Mouse (Mus musculus) lung, postnatal 0 days (tissue): ENCODE data around the gene Vcl. TPM values are rescaled to one million over a fixed set of nuclear protein-coding genes. Genes with fewer than 3 reads are reported as not detected.
A peak's percentile ranks its signal among the peaks of the same experiment; 100 is the strongest.

ENCODE experiments used
- ATAC-seq: fragments of 200-750 bp; cut with Nextera tagmentation; 2 replicates; pipeline ENCODE4 v1.8.0; 2017; ENCODE audit warnings: moderate library complexity
- DNase-seq: peaks from one replicate; pipeline ENCODE4 v3.0.0-alpha.2; 2016; ENCODE audit warnings: low spot score
- H3K27ac ChIP-seq: fragments of 300-500 bp; sonication (generic); 2 replicates; pipeline ENCODE4 v1.5.1; 2014; ENCODE audit warnings: antibody characterized with exemption, mild to moderate bottlenecking, low read length, mixed read lengths
- H3K27me3 ChIP-seq: fragments of 300-500 bp; sonication (generic); replicated peaks from 2 replicates; pipeline ENCODE4 v1.6.1; 2014; ENCODE audit warnings: low read length, mixed read lengths; ENCODE audit not compliant: insufficient read depth
- H3K36me3 ChIP-seq: fragments of 300-500 bp; sonication (generic); 2 replicates; pipeline ENCODE4 v1.6.1; 2014; ENCODE audit warnings: low read length, mixed read lengths; ENCODE audit not compliant: insufficient read depth
- H3K4me1 ChIP-seq: fragments of 300-500 bp; sonication (generic); 2 replicates; pipeline ENCODE4 v1.6.1; 2014; ENCODE audit warnings: antibody characterized with exemption, low read depth, low read length, mixed read lengths; ENCODE audit not compliant: insufficient read depth
- H3K4me2 ChIP-seq: fragments of 300-500 bp; sonication (generic); replicated peaks from 2 replicates; pipeline ENCODE4 v1.6.1; 2014; ENCODE audit warnings: low read depth, mild to moderate bottlenecking, low read length, moderate library complexity, mixed read lengths
- H3K4me3 ChIP-seq: fragments of 300-500 bp; sonication (generic); 2 replicates; pipeline ENCODE4 v1.5.1; 2014; ENCODE audit warnings: low read depth, low read length
- H3K9ac ChIP-seq: fragments of 300-500 bp; sonication (generic); replicated peaks from 2 replicates; pipeline ENCODE4 v1.6.1; 2014; ENCODE audit warnings: low read depth, mild to moderate bottlenecking
- H3K9me3 ChIP-seq: fragments of 300-500 bp; sonication (generic); 2 replicates; pipeline ENCODE4 v1.6.1; 2016; ENCODE audit warnings: low read length, mixed read lengths
- CTCF ChIP-seq: IDR thresholded peaks from 2 replicates; pipeline ENCODE4 v1.5.1; 2016; ENCODE audit warnings: antibody characterized with exemption, mild to moderate bottlenecking
- EP300 ChIP-seq: IDR thresholded peaks from 2 replicates; pipeline ENCODE4 v1.6.1; 2016; ENCODE audit warnings: antibody characterized with exemption, mild to moderate bottlenecking, control low read depth
- WGBS: fragments of 180-500 bp; shearing (Covaris S2); extraction: QIAGEN DNeasy Blood & Tissue Kit; methylation state at CpG from one replicate; pipeline ENCODE4 v1.1.7; 2014; 5-methylcytosine and 5-hydroxymethylcytosine counted together
- polyA plus RNA-seq: library from polyadenylated mRNA; unstranded; fragments of >200 nt; fragmentation: Nextera tagmentation; extraction: Ambion mirVana; gene quantifications from 2 replicates; pipeline ENCODE4 v1.2.1, GENCODE M21; 2015

The Vcl gene
- polyA plus RNA-seq, 1 experiment from 2014 or later, result 42.8 TPM

DNA sequence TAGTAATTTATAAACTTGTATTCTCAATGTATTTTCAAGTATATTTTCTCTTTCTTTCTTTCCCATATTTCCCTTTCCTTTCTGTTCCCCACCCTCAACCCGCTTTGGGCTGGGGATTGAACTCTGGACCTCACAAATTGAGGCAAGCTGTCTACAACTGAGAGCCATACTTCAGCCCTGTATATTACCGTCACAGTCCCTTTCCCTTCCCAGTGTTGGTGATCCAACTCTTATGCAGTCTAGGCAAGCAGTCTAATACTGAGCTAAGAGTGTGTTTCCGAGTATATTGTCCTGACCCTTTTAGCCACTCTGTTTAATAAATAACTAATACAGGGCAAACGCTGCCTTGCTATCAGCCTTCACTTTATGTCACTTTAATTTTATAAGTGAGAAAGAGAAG lies 70.4 kb downstream of the Vcl start:
- no peak overlapping the region for H3K4me3 ChIP-seq
- ATAC-seq (no peak), DNase-seq (no peak)
- no peak for TF ChIP-seq EP300
- TF ChIP-seq CTCF, result no peak
- H3K27ac ChIP-seq, result no peak overlapping the region
- 68% methylated on average over 4 of the region's 4 CpGs for WGBS
- no peaks in the 10 kb centered on the region for H3K4me1 ChIP-seq
- no peak overlapping the region for H3K4me2 ChIP-seq
- H3K9ac ChIP-seq, result no peak overlapping the region
- no peaks in the 10 kb centered on the region for H3K27me3 ChIP-seq
- H3K9me3 ChIP-seq, result no peaks in the 10 kb centered on the region
- peaks cover 28% of the 10 kb centered on the region; the same call in 1 of the 2 replicates for H3K36me3 ChIP-seq

DNA sequence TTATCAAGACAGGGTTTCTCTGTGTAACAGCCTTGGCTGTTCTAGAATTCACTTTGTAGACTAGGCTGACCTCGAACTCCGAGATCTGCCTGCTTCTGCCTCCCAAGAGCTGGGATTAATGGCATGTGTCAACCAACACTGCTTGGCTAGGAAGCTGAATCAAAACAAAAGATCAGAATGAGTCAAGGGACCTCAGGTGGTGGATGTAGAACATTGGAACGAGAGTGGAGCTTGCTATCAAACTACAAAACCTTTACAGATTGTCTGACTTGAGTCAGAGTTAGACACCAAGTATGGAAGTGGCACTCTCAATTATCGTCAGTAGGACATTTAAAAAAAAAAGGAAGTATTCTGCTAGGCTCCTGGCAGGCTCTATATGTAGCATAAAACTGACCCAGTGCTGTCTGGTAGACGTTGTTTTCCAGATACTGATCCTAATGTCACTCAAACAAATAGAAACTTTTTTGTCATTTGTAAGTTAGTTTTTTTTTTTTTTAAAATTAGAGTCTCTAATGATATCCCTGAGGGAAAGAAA lies 84.7 kb downstream of the Vcl start:
- H3K4me1 ChIP-seq, result no peaks in the 10 kb centered on the region
- no peak for DNase-seq
- H3K27me3 ChIP-seq, result no peaks in the 10 kb centered on the region
- no peak overlapping the region for H3K27ac ChIP-seq
- no peak for ATAC-seq
- no peak overlapping the region for H3K4me3 ChIP-seq
- no peak overlapping the region for H3K9ac ChIP-seq
- H3K9me3 ChIP-seq, result no peaks in the 10 kb centered on the region
- TF ChIP-seq EP300 (no peak), CTCF (no peak)
- no peak overlapping the region for H3K4me2 ChIP-seq
- 74% methylated on average over 5 of the region's 5 CpGs for WGBS
- peaks cover 27% of the 10 kb centered on the region; the same call in 1 of the 2 replicates for H3K36me3 ChIP-seq

- Histone ChIP-seq H3K4me1 (no peaks in the 10 kb centered on the region), H3K4me3 (no peak overlapping the region), H3K9me3 (no peaks in the 10 kb centered on the region), H3K4me2 (no peak overlapping the region), H3K27me3 (no peaks in the 10 kb centered on the region), H3K9ac (no peak overlapping the region), H3K36me3 (peaks cover 46% of the 10 kb centered on the region), H3K27ac (no peak overlapping the region)
- WGBS, result 91% methylated on average over 5 of the region's 5 CpGs
- ATAC-seq (no peak), DNase-seq (no peak)
- TF ChIP-seq CTCF, result no peak
- TF ChIP-seq EP300, result no peak
Measured at GRCm38 (mm10) chr14:21017871-21018270, 88.7 kb downstream of the Vcl start.

DNA sequence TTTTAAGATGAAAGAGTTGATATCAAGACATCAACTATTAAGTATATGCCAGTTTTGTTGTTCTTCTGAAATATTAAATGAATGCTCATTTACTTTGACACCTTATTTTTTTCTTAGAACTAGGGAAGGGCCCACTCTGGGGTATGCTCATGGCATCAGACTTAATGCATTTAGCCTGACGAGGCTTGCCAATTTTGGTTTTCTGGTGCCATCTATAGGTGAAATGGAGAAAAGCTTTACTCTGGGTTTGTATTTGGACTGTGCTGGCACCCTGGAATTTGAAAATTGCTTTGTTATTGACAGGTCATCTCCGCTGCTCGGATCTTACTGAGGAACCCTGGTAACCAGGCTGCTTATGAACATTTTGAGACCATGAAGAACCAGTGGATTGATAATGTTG lies 89.8 kb downstream of the Vcl start:
- no peak overlapping the region for H3K4me2 ChIP-seq
- H3K36me3 ChIP-seq, result peaks cover 47% of the 10 kb centered on the region
- H3K4me3 ChIP-seq, result no peak overlapping the region
- ATAC-seq, result peak; percentile 40; the same call in 1 of the 2 replicates
- H3K27ac ChIP-seq, result no peak overlapping the region
- DNase-seq, result peak; percentile 40
- TF ChIP-seq EP300 (no peak), CTCF (peak; percentile 63)
- no peaks in the 10 kb centered on the region for H3K9me3 ChIP-seq
- 51% methylated on average over 3 of the region's 3 CpGs for WGBS
- no peak overlapping the region for H3K9ac ChIP-seq
- H3K27me3 ChIP-seq, result no peaks in the 10 kb centered on the region
- H3K4me1 ChIP-seq, result no peaks in the 10 kb centered on the region

GRCm38 (mm10) chr14:21020435-21020834 lies 91.2 kb downstream of the Vcl start:
- 95% methylated on average over 8 of the region's 8 CpGs for WGBS
- H3K4me1 ChIP-seq, result no peaks in the 10 kb centered on the region
- no peak overlapping the region for H3K9ac ChIP-seq
- no peaks in the 10 kb centered on the region for H3K9me3 ChIP-seq
- H3K36me3 ChIP-seq, result peaks cover 57% of the 10 kb centered on the region
- DNase-seq (no peak), ATAC-seq (no peak)
- H3K4me2 ChIP-seq, result no peak overlapping the region
- H3K4me3 ChIP-seq, result no peak overlapping the region
- TF ChIP-seq CTCF (no peak), EP300 (no peak)
- no peaks in the 10 kb centered on the region for H3K27me3 ChIP-seq
- no peak overlapping the region for H3K27ac ChIP-seq

GRCm38 (mm10) chr14:21027542-21027941 lies 98.3 kb downstream of the Vcl start:
- TF ChIP-seq EP300, result no peak
- no peak for TF ChIP-seq CTCF
- Histone ChIP-seq H3K27ac (no peak overlapping the region), H3K9ac (no peak overlapping the region), H3K27me3 (no peaks in the 10 kb centered on the region), H3K9me3 (no peaks in the 10 kb centered on the region), H3K4me3 (no peak overlapping the region), H3K4me1 (peaks cover 1% of the 10 kb centered on the region; the same call in 1 of the 2 replicates), H3K36me3 (peaks cover 55% of the 10 kb centered on the region; the same call in 1 of the 2 replicates), H3K4me2 (no peak overlapping the region)
- no peak for ATAC-seq
- no peak for DNase-seq
